In genomic region chrX:10734453-10734852, GRCm38 (mm10) we compare ENCODE assay signal across 9 mouse cellular contexts. TPM values are rescaled to one million over a fixed set of nuclear protein-coding genes. Genes with fewer than 3 reads are reported as not detected.
DNase-seq lines count a peak whose midpoint lies in the region; ATAC-seq and TF ChIP-seq lines count a peak whose summit lies in the region.
"Had no signal": no experiment of that assay in that cellular context is flagged by ENCODE, and none has a peak within 500 bp of the region (broad histone marks: within the 10 kb centered on the region; RNA-seq: fewer than 3 reads in every experiment).

No protein-coding gene starts in this region.

- H3K4me2 ChIP-seq in hindbrain, embryonic 14.5 days (replicated peaks), result no peak overlapping the region
- no peak overlapping the region for H3K4me2 ChIP-seq in hindbrain, embryonic 16.5 days (ENCODE audit: low read length)
- H3K4me2 ChIP-seq in kidney, postnatal 0 days (ENCODE audit: low read length), result no peak overlapping the region
- H3K4me2 ChIP-seq: limb, embryonic 15.5 days had no signal

- DNase-seq in hindbrain, embryonic 14.5 days (ENCODE audit: low spot score), result peak; percentile 40
- DNase-seq in 3T3-L1 (ENCODE audit: low read depth, low spot score), result peak; percentile 73
- peak; percentile 59 for DNase-seq in Muller cell, postnatal 12 days (ENCODE audit: inconsistent ontology term)
- peak; percentile 9 for DNase-seq in kidney, postnatal 0 days (ENCODE audit: low spot score)
- DNase-seq in layer of hippocampus, postnatal 36 days, result no peak
- DNase-seq in spleen, postnatal 4 days (ENCODE audit: low spot score in 2 of 2), result no peak
- DNase-seq: gastrocnemius, postnatal 10 days had no signal

- no peaks in the 10 kb centered on the region for H3K36me3 ChIP-seq in hindbrain, embryonic 14.5 days (replicated peaks; ENCODE audit: control insufficient read depth, insufficient read depth)
- no peaks in the 10 kb centered on the region for H3K36me3 ChIP-seq in hindbrain, embryonic 16.5 days (ENCODE audit: control insufficient read depth, insufficient read depth, low read length)
- H3K36me3 ChIP-seq in kidney, postnatal 0 days (ENCODE audit: insufficient read depth, low read length), result no peaks in the 10 kb centered on the region
- H3K36me3 ChIP-seq: limb, embryonic 15.5 days had no signal

- no peaks in the 10 kb centered on the region for H3K9me3 ChIP-seq in hindbrain, embryonic 14.5 days (ENCODE audit: control insufficient read depth, low read length)
- no peaks in the 10 kb centered on the region for H3K9me3 ChIP-seq in hindbrain, embryonic 16.5 days (ENCODE audit: control insufficient read depth, low read length)
- H3K9me3 ChIP-seq in kidney, postnatal 0 days (replicated peaks; ENCODE audit: low read length), result no peaks in the 10 kb centered on the region
- H3K9me3 ChIP-seq: limb, embryonic 15.5 days had no signal

- no peaks in the 10 kb centered on the region for H3K4me1 ChIP-seq in hindbrain, embryonic 14.5 days (replicated peaks; ENCODE audit: control insufficient read depth, insufficient read depth, low read length)
- H3K4me1 ChIP-seq in hindbrain, embryonic 16.5 days (ENCODE audit: control insufficient read depth, insufficient read depth, low read depth, low read length), result no peaks in the 10 kb centered on the region
- H3K4me1 ChIP-seq in kidney, postnatal 0 days (replicated peaks; ENCODE audit: insufficient read depth, low read length), result no peaks in the 10 kb centered on the region
- H3K4me1 ChIP-seq: limb, embryonic 15.5 days had no signal

- no peak overlapping the region for H3K4me3 ChIP-seq in hindbrain, embryonic 14.5 days (replicated peaks; ENCODE audit: low read length)
- H3K4me3 ChIP-seq in hindbrain, embryonic 16.5 days (ENCODE audit: low read length), result no peak overlapping the region
- no peak overlapping the region for H3K4me3 ChIP-seq in kidney, postnatal 0 days (replicated peaks; ENCODE audit: low read depth, low read length)
- H3K4me3 ChIP-seq: limb, embryonic 15.5 days had no signal

- H3K27ac ChIP-seq in hindbrain, embryonic 14.5 days, result no peak overlapping the region
- no peak overlapping the region for H3K27ac ChIP-seq in hindbrain, embryonic 16.5 days (ENCODE audit: low read depth, low read length)
- no peak overlapping the region for H3K27ac ChIP-seq in kidney, postnatal 0 days
- H3K27ac ChIP-seq: limb, embryonic 15.5 days had no signal

- ATAC-seq in hindbrain, embryonic 14.5 days (ENCODE audit: low FRiP score), result no peak
- no peak for ATAC-seq in hindbrain, embryonic 16.5 days
- no peak for ATAC-seq in kidney, postnatal 0 days (replicated peaks; ENCODE audit: low FRiP score, low read depth)

- WGBS in hindbrain, embryonic 14.5 days, result 5% methylated on average over 1 of the region's 1 CpGs
- WGBS in hindbrain, embryonic 16.5 days, result 17% methylated on average over 1 of the region's 1 CpGs
- WGBS in kidney, postnatal 0 days, result 19% methylated on average over 1 of the region's 1 CpGs

- TF ChIP-seq CTCF in kidney, postnatal 0 days (IDR thresholded peaks at IDR 0.05; ENCODE audit: low read depth), result no peak

- H3K9ac ChIP-seq in hindbrain, embryonic 14.5 days, result no peak overlapping the region
- H3K9ac ChIP-seq in hindbrain, embryonic 16.5 days (ENCODE audit: low read depth, low read length), result no peak overlapping the region
- no peak overlapping the region for H3K9ac ChIP-seq in kidney, postnatal 0 days (ENCODE audit: low read depth, low read length)
- H3K9ac ChIP-seq: limb, embryonic 15.5 days had no signal

- H3K27me3 ChIP-seq in hindbrain, embryonic 14.5 days (ENCODE audit: control insufficient read depth, insufficient read depth, low read length), result no peaks in the 10 kb centered on the region
- no peaks in the 10 kb centered on the region for H3K27me3 ChIP-seq in hindbrain, embryonic 16.5 days (replicated peaks; ENCODE audit: control insufficient read depth, insufficient read depth, low read length)
- no peaks in the 10 kb centered on the region for H3K27me3 ChIP-seq in kidney, postnatal 0 days (ENCODE audit: insufficient read depth, low read length)
- H3K27me3 ChIP-seq: limb, embryonic 15.5 days had no signal

RNA-seq across cellular contexts. Expression of gene Mid1ip1, which starts 19.6 kb away (rescaled TPM):
- 88.2 and 91.3 TPM in 2 replicates for polyA plus RNA-seq in hindbrain, embryonic 14.5 days (2014; fragmentation: Nextera tagmentation; extraction: Ambion mirVana)
- 128 and 136 TPM in 2 replicates for polyA plus RNA-seq in hindbrain, embryonic 16.5 days (2015; fragmentation: Nextera tagmentation; extraction: Ambion mirVana)
- 43.6 and 45.7 TPM in 2 replicates for polyA plus RNA-seq in kidney, postnatal 0 days (2015; fragmentation: Nextera tagmentation; extraction: Ambion mirVana)
- total RNA-seq in layer of hippocampus, postnatal 36 days (2021), result 10 to 100 TPM; 85.9 to 87.8 TPM

Comparison
In these comparisons a context has a peak if more than half of its experiments do, and no peak if none do; other contexts are left out.
1. DNase-seq: peak in hindbrain, embryonic 14.5 days (single experiment), 3T3-L1 (single experiment), Muller cell, postnatal 12 days (single experiment) and kidney, postnatal 0 days (single experiment); none in layer of hippocampus, postnatal 36 days (0 of 2) and spleen, postnatal 4 days (0 of 2).